Mouse (Mus musculus): ENCODE measurements around the gene S100a11.
A peak's percentile ranks its signal among the peaks of the same experiment; 100 is the strongest.
"Not testable (repeated sequence)": the region's sequence is repeated elsewhere in the genome, so short reads cannot be mapped to it uniquely, and the experiment has no call there.

S100a11 gene

GRCm38 (mm10) chr3:93521462-93522057 is 1.3 kb downstream of the S100a11 start:
- DNase-seq (ENCODE audit: low spot score in 2 of 2) = no peak

DNA sequence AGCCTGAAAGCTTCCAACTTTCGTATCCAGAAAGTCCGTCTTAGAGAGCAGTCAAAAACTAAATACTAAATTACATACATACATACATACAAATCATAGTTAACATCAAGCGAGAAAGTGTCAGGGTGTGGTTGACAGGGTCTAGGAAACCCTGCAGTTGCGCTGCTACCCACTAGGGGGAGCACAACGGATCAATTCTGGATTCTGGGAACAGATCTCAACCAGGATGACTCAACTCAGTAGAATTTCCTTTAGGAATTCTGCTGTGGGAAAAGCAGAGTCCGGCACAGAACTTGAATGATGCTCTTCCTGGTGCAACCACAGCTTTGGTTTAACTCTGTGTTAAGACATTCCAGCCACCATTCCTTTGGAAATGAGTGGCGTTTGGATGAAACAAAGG is 2.3 kb downstream of the S100a11 start:
- peak; percentile 58 to 72 for DNase-seq (ENCODE audit: low spot score in 2 of 2)

- no peak for DNase-seq (ENCODE audit: low spot score in 2 of 2)
Observed at GRCm38 (mm10) chr3:93527300-93527699, 7.0 kb downstream of the S100a11 start.

DNA sequence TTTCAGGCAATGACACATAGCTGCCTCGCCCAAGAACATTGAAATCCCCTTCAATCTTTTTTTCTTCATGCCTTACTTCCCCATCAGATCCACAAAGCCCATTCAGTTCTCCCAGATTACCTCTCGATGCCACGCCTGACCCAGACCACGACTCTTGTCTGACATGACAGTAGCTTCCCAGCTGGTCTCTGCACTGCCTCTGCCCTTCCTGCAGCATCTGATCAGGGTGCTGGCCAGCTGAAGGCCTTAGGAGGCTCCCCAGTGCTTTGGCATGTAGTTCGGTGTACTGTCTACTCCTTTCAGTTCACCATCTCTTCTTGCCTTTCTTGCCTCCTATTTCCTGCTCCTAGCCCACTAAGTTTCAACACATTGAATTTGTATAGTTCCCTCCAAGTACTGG is 8.5 kb downstream of the S100a11 start:
- DNase-seq (ENCODE audit: low spot score in 2 of 2) = no peak

DNA sequence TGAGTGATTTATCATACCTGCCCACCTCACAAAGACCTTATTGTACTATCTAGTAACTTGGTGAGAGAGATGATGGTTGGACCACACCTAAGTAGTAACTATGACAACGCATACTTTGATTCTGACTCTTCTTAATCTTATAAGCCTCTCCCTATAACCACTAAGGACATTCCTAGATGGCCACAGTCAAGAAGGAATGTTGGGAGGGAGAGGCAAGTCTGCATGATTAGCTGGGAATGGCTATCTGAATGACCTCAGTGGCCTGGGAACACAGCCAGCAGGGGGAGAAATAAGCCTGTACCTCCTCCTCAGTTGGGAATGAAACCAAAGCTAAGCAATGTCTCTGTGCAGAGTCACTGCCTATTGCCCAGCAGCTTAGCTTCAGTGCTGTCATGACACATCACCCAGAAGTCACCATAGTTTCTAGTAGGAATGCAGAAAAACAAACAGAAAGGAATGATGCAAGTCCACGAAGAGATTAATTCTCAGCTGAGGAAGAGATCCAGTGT is 16.8 kb downstream of the S100a11 start:
- DNase-seq (ENCODE audit: low spot score in 2 of 2) = peak in 1 of 2 experiments; percentile 69

- no peak for DNase-seq (ENCODE audit: low spot score in 2 of 2)
Observed at GRCm38 (mm10) chr3:93538486-93538885, 18.2 kb downstream of the S100a11 start.

GRCm38 (mm10) chr3:93541501-93541900 is 21.2 kb downstream of the S100a11 start:
- DNase-seq (ENCODE audit: low spot score in 2 of 2) = no peak

- not testable (repeated sequence) for DNase-seq (ENCODE audit: low spot score in 2 of 2)
Observed at GRCm38 (mm10) chr3:93544170-93544569, 23.9 kb downstream of the S100a11 start.

DNA sequence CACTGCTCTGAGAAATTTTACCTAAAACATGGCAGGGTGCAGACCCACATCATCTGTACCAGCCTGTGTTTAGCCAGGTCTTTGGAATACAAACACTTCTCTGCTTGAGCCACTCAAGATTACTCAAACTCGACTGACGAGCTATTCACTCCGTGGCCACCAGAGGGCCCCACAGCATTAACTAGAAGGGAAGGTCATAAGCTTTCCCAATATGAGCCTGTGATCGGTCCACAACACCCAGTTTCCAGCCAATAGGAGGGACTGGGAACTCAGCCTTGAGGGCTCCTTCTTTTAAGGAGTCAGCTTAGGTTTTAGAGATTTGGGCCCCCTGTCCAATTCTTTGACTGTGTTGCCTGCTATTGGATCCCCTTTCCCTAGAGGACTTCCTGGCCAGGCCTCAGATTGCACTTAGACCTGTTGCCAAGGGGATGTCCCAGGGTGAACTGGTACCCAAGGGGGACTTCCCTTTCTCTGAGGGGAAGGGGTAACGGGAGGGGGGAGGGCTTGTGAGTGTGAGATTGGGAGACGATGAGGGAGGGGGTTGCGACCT is 26.9 kb downstream of the S100a11 start:
- DNase-seq (ENCODE audit: low spot score in 2 of 2) = peak; percentile 85 to 89

- no peak for DNase-seq (ENCODE audit: low spot score in 2 of 2)
Observed at GRCm38 (mm10) chr3:93547749-93548540, 27.7 kb downstream of the S100a11 start.

- DNase-seq (ENCODE audit: low spot score in 2 of 2) = no peak
Observed at GRCm38 (mm10) chr3:93548541-93549266, 28.4 kb downstream of the S100a11 start.

GRCm38 (mm10) chr3:93549986-93550385 is 29.7 kb downstream of the S100a11 start:
- DNase-seq (ENCODE audit: low spot score in 2 of 2) = no peak

DNA sequence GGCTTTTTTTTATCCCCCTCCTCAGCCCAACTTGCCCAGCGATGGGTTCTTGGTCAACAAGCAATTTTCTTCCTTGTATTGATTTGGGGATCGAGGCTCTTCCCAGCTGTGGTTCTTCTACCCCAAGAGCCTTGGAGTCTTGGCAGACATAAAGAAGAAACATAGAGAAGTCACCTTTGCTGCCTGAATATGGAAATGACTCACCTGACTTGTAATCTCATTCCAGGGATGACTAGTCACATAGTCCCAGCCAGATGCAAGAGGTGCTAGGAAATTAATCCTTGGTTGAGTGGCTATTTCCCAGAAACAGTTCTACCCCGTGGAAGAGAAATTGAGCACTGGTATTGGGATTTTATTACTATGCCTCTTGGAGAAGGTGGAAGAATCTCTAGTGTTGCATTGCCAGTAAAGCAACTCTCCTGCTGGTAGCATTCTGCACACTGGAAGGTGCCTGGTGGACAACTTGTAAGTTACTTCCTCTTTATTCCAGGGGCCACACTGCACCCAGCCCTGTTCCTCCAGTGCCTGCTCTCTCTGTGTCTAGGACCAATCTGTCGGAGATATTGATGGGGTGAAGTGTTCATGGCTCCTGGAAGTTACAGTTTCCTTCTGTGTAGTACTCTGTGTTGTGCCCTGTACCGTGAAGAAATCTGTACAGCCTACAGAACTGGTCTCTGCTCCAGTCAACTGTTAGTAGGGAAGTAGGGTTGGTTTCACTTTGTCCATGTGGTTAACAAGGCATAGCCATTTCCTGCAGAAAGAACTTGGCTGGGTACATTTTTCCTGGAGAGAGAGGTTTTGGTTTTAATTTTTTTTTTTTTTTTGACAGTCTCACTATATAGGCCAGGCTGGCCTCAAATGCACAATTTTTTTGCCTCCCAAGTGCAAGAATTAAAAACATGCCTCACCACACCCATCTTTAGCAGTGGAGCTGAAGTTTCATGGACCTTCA is 31.9 kb downstream of the S100a11 start:
- no peak for DNase-seq (ENCODE audit: low spot score in 2 of 2)

DNA sequence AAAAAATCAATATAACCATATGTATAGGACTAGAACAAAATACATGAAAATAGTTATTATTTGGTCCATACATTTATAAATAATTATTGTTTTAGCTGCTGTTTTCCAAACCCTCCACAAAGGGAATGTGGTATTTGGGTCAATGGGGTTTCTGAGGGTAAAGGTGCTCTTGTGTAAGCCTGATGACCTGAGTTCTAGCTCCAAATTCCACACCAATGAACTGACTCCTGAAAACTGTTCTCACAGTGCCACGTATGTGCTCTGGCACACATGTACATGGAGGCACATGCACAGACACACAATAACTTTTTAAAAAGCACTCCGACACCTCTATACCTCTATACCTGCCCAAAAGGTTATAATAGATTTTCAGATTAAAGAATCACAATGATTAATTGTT is 33.0 kb downstream of the S100a11 start:
- DNase-seq (ENCODE audit: low spot score in 2 of 2) = no peak

DNA sequence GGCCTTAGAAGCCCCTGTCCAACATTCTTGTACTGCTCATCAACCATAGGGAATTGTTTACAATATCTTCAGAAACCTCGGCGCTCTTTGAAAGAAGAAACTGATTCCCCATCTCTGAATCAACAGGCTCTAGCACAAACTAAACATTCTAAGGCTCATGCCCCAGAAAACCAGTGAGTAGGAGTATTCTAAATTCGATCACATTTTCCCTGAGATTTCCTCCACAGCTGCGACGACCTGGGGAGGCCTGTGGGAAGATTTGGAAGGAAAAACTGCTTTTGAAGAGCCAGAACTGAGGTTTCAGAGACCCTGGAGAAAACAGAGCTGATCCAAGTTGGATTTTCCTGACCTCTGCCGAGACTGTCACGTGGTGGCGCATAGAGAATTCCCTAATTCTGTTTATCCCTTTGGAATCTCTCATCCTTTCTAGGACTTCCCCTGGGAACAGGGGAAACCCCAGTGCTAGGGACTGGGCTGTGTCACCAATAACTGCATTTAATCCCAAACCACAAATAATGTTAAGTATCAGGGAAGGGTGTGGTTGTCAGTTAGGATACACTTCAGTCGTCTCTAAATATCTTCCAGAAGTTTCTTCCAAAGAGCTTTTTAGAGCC is 33.6 kb downstream of the S100a11 start:
- no peak for DNase-seq (ENCODE audit: low spot score in 2 of 2)

- DNase-seq (ENCODE audit: low spot score in 2 of 2) = peak in 1 of 2 experiments; percentile 19
Observed at GRCm38 (mm10) chr3:93554379-93554980, 34.2 kb downstream of the S100a11 start.

- DNase-seq (ENCODE audit: low spot score in 2 of 2) = peak; percentile 65 to 80
Observed at GRCm38 (mm10) chr3:93554981-93555877, 34.9 kb downstream of the S100a11 start, which contains the start of gene S100a10. S100a10 (plus strand) TSS chr3:93555080.

- DNase-seq (ENCODE audit: low spot score in 2 of 2) = peak; percentile 59 to 70
Observed at GRCm38 (mm10) chr3:93555878-93556254, 35.6 kb downstream of the S100a11 start.

GRCm38 (mm10) chr3:93556599-93556998 is 36.3 kb downstream of the S100a11 start:
- no peak for DNase-seq (ENCODE audit: low spot score in 2 of 2)
